Mouse (Mus musculus): ENCODE results near the gene Scml2.
"Not testable (repeated sequence)": the region's sequence is repeated elsewhere in the genome, so short reads cannot be mapped to it uniquely, and the experiment has no call there.

Gene Scml2

DNA sequence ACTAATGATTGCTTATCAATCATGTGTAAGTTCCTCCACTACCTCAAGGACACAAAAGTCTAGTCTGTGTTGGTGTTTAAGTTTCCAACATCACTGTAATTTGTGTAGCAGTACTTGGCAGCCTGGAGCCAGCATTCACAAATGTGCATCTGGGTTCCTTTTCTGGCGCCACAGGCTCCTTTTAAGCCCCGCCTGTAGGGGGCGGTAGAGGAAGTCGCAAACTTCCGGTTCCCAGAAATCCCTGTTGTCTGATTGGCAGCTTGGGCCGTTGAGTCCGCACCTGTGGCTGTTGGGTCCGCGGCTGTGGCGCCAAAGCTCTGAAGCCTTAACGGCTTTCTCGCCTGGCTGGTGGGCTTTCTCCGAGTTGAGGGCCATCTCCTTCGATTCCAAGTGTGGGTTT is at the start of gene Scml2:
Gene Scml2 (plus strand): TSS at position 301 of the 400 bp plus-strand sequence.
- not testable (repeated sequence) for DNase-seq (ENCODE audit: low read depth in 2 of 2, low spot score in 2 of 2)

DNA sequence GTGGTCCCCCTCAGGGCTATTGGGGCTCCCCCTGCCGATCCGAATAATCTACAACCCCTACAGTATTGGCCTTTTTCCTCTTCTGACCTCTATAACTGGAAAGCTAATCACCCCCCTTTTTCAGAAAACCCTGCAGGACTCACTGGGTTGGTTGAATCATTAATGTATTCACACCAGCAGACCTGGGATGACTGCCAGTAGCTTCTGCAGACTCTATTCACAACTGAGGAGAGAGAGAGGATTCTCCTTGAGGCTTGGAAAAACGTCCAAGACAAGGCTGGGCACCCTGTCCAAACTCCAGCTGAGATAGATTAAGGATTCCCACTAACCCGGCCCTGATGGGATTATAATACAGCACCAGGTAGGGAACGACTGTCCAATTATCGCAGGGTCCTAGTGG is 41.4 kb upstream of the Scml2 start:
- DNase-seq (ENCODE audit: low read depth in 2 of 2, low spot score in 2 of 2) = not testable (repeated sequence)

DNA sequence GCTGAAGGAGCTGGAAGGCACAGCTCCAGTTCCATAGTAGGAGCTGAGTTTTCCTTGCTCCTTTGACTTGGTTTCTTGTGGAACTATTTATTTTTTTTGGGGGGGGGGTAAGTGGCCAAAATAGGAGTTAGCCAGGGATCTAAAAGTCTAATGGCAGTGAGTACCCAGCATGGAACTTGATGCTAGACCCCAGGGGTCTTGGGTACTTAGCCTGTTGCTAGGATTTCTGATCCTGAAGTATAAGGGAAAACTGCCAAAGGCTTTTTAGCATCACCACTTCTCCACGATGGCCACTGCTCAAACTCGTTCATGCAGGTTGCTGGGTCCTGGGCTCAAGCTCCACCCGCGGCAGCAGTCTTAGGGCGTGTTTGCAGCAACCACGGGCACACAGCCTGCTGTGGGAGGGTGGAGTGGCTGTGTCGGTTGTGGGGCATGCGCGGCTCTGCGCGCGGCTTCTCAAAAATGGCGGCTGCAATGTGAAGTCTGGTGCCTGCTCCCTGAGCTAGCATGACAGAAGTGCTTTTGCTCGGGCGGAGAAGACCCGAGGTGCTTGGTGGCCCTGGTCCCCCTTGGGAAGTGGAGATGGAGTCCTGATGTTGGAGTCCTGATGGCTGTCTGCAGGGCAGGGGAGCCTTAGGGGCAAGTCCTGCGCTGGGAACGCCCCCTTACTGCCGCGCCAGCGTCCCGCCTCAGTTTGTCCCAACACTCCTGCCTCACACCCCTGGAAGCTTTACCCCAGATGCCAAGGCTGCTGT is 45.5 kb downstream of the Scml2 start:
- DNase-seq (ENCODE audit: low read depth in 2 of 2, low spot score in 2 of 2) = peak; percentile 1 to 16

DNA sequence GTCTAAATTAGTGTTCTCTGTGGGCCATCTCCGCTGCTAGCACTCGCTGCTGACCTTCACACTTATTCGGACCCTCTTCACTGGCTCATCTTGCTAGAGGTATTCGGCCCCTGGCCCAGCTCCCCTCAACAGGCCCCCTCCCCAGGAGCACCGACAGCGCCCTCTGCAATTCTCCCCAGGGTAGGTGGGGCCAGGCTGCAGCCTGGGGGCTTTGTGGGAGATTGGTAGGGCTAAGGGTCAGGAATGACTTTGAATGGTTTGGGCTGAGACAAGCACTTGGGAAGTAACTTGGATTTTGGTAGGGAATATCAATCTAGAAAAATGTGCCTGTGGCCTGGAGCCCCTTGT is 46.0 kb downstream of the Scml2 start:
- no peak for DNase-seq (ENCODE audit: low read depth in 2 of 2, low spot score in 2 of 2)

DNA sequence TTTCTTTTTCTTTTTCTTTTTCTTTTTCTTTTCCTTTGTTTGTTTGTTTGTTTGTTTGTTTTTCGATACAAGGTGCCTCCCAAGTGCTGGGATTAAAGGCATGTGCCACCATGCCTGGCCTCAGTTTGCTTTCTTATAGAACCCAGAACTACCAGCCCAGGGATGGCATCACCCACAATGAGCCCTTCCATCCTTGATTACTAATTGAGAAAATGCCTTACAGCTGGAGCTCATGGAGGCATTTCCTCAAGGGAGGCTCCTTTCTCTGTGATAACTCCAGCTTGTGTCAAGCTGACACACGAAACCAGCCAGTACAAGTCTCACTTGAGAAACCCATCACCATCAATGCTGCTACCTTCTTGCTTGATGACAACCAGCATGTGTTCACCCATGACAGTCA is 170.2 kb downstream of the Scml2 start, which contains the start of gene Gm15262:
Gene Gm15262 (plus strand): TSS at position 301 of the 400 bp plus-strand sequence.
- not testable (repeated sequence) for DNase-seq (ENCODE audit: low read depth in 2 of 2, low spot score in 2 of 2)

Measured in CD8-positive naive resting alpha-beta T cell, adult 2 months (primary cell).